Mouse (Mus musculus): ENCODE measurements at regions not wholly inside any gene's neighbourhood (a gene's known extent, or its start where the extent isn't known, plus 50 kb on each side); places are given as distances from the start of the nearest gene placed in this dataset.

DNA sequence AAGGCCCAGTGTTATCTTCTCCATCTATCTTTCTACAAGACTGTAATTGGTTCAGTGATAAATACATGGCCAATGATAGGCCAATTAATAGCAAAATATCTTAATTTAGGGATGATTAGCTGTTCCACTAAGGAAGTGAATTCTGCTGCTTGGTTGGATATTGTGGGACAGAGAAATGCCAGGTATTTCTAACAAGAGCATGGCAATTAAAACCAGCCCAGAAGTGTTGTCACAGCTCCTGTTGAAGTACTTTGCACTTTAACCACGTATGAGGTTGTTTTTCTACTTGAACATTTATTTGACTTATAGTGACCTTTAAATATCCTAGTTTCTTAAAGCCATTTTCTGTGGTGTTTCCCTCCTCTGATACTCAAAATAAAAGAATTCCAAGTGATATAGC lies 65.7 kb upstream of the Acsl4 start:
- in situ Hi-C loops (cut with MboI, MseI) = no loop called here

DNA sequence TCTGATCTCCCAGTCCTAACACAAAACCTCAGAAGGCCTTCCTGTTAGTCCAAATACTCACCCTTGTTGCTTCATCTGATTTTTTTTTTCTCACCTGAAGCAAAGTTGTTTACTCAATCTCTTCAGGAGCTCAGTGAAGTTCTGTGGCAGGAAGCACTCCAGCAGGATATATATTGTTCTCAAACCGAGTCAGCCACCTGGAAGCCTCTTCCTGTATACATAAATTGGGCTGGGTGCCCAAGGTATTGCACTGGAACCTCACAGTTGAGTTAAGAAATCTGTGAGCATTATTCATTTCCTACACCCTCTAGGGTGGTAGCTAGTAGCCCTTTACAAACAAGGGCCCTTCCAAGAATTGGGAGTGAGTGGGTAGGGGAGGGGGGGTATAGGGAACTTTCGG lies 73.8 kb upstream of the Acsl4 start:
- in situ Hi-C loops (cut with MboI, MseI) = no loop called here

- in situ Hi-C loops (cut with MboI, MseI) = no loop called here
Observed at GRCm38 (mm10) chrX:142464756-142465155, 74.4 kb upstream of the Acsl4 start.

DNA sequence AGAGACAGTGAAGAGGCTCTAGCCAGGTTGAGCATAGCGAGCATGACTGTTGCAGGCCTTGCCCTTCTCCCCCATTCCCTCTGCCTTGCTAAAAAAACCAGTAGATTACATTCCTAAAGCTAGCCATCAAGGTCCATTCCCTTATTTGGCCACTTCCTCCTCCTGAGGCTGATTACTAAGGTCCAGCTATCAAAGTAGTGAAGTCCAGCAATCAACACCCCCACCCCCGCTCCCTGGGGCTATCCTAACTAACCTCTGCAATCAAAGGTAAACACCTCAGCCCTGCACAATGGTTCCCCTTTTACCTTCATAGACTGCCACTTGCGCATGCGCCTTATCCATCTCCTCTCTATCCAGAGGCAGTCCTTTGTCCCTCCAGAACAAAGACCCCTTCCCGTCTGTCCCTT lies 77.5 kb upstream of the Acsl4 start:
- in situ Hi-C loops (cut with MboI, MseI) = no loop called here

DNA sequence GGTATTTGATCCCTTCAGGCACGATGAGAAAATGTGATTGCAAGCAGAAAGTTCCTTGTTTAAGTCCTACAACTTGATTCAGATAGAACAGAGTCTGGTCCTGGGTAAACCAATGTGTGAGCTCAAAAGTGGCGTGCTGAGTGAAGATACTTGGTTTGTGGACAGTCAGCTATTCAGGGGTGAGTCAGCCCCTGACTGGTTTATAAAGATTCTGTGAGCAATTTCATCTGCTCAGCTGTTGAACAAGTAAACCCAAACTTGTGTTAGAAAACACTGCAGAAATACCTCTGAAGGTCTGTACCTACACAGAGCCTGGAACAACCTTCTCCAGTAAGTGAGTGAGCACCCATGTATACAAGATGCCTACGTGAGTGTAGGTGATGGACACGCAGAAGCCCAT lies 78.1 kb upstream of the Acsl4 start:
- in situ Hi-C loops (cut with MboI, MseI) = no loop called here

DNA sequence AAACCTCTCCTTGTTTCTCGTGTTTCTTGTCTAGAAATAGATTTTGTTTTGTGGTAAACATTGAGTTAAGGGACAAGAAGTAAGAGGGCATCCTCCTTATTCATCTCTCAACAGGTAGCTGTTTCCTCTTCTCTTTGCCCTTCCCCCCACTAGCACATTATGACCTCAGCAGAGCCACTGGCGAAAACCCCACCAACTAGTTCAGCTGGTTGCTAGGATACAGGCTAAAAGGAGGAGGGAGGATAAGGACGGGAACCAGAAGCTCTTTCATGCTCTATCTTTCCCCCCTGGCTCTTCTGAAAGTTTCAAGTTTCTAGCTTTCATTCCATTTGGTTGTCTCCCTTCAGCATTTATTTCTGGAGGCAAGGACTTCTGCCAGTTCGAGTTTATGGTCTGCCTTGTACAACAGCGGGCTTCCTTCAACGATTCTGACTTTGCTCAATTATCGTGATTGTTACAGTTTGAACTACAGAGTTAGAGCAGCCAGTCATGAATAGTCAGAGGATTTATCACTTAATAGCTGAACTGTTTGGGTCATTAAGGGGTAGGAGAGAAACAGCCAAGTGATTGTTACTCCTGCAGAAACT lies 78.8 kb upstream of the Acsl4 start:
- in situ Hi-C loops (cut with MboI, MseI) = no loop called here

DNA sequence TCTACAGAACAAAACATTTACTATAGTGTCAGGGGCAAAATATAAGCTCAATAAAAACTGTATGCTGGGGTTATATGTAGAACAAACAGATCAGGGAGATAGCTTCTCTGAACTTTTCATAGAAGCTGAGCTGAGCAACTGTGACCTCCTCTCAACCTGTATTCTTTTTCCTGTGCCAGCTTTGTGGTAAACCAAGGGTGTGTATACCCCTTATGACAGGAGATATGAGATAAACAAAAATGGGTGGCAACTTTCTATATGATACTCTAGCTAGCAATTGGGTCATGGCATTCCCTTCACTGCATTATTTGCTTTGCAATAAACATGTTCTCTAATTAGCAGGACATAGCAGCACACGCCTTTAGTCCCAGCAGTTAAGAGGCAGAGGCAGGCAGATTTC lies 79.7 kb upstream of the Acsl4 start:
- in situ Hi-C loops (cut with MboI, MseI) = no loop called here

- in situ Hi-C loops (cut with MboI, MseI) = loop anchor here (10.0 kb wide), 1 partner anchor 963 kb away; no protein-coding TSS in a partner anchor
Observed at GRCm38 (mm10) chrX:142481203-142481815, 91.0 kb upstream of the Acsl4 start.

DNA sequence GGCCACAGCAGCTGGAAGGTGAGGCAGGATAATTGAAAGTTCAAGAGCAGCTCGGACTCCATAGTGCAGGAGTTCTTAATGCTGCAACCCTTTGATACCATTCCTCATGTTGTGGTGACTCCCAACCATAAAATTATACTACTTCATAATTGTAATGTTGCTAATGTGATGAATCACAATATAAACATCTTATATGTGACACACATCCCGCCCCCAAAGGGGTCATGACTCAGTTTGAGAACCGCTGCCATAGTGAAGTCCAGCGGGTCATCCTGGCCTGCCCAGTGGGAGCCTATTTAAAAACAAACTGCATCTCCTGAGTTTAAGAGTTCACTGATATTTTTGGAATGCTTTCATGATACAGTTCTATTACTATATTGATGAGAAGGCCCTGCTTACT lies 97.7 kb upstream of the Acsl4 start:
- in situ Hi-C loops (cut with MboI, MseI) = loop anchor here (10.0 kb wide), 1 partner anchor 957 kb away; no protein-coding TSS in a partner anchor

DNA sequence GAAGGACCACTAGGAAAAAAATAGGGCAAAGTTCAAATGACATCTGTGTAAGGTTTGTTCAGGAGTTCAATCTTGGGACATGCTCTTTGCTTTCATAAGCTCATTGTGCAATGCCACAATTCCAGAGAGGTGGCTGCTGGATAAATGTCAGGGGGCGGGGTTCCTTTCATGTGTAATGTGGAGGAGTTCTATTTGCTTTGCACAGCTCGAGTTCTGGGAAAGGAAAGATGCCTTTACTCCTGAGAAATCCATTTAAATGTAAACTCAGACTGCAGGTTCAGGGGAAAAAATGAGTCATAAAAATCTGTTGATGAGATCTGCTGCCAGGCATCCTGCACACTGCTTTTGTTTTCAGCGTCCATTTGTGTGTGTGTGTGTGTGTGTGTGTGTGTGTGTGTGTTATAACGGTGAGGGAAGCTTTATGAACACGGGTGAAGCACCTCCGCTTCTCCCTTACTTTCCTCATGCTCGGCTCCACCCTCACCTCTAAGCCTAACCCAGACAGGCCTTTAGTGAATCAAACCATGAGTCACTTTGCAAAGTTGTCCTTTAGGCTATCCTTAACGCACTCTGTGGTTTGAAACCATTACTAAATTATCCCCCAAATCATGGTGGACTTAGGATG lies 99.9 kb upstream of the Acsl4 start:
- in situ Hi-C loops (cut with MboI, MseI) = no loop called here

DNA sequence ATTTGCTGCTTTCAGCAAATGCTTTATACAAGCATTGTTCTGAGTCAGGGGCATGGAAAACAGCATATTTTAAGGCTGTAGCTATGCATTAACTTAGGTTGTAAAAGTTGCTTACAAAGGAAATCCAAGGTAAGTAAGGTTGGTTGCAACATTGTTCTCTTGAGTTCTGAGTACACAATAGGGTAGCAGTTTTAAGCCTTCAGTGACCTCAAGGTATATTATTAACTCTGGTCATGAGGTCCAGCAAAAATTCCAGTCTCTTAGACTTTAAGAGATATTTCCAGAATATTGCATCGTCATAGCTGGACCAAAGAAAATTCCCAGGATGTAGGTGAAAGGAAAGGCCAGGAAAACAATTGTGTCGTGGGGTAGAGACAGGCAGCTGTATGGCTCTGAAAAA lies 110.8 kb upstream of the Acsl4 start:
- in situ Hi-C loops (cut with MboI, MseI) = no loop called here

GRCm38 (mm10) chrX:142504962-142505361 lies 114.6 kb upstream of the Acsl4 start:
- in situ Hi-C loops (cut with MboI, MseI) = no loop called here

- in situ Hi-C loops (cut with MboI, MseI) = no loop called here
Observed at GRCm38 (mm10) chrX:142507475-142507874, 117.1 kb upstream of the Acsl4 start.

GRCm38 (mm10) chrX:142516406-142517131 lies 126.2 kb upstream of the Acsl4 start:
- in situ Hi-C loops (cut with MboI, MseI) = loop anchor here (10.0 kb wide), 1 partner anchor 1062 kb away; no protein-coding TSS in a partner anchor

DNA sequence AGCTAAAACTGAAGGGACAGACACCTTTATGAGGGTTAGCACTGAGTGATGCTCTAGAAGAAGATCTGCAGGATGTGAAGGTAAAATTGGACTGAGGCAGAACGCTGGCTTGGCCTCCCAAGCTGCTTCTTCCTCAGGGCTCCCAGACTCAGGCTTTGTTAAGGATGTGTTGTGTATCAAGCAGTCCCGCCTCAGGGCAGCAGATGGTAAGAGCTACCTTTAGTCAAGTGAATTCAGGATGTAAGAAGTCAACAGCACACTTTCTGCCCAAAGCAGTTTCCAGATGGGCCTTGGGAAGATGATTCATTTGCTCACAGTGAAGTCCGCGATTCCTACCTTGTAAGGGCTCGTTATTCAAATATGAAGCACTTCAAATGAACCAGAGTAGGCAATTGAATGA lies 126.9 kb upstream of the Acsl4 start:
- in situ Hi-C loops (cut with MboI, MseI) = loop anchor here (10.0 kb wide), 1 partner anchor 1062 kb away; no protein-coding TSS in a partner anchor

DNA sequence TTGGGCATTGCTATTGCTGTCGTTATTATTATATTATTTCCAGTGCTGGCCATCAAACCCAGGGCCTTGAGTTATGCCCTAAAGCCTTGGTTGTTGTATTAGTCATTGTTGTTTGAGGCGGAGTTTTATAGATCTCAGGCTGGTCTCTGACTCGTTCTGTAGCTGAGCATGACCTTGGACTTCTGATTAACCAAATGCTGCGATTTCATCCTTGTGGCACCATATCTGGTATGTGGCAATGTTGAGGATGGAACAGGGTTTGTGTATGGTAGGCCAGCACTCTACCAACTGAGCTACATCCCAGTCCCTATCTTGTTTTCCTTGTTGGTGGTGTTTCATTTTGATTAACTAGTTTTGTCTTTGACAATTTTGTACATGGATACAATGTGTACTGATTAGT lies 130.7 kb upstream of the Acsl4 start:
- in situ Hi-C loops (cut with MboI, MseI) = no loop called here

DNA sequence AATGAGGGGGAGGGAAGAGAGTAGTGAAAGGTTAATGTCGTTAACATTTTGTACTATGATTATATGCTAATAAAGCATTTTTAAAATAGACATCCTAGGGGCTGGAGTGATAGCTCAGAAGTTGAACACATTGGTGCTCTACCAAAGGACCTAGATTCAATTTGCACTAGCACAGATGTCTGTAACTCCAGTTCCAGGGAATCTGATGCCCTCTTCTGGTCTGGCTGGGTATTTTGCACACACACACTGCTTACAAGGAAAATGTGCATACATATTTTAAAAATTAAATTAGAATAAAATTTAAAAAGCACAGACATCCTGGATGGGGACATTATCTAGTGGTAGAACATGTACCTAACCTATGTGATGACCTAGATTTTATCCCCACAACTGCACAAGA lies 136.6 kb upstream of the Acsl4 start:
- in situ Hi-C loops (cut with MboI, MseI) = loop anchor here (25.0 kb wide), 1 partner anchor 315 kb away; no protein-coding TSS in a partner anchor

DNA sequence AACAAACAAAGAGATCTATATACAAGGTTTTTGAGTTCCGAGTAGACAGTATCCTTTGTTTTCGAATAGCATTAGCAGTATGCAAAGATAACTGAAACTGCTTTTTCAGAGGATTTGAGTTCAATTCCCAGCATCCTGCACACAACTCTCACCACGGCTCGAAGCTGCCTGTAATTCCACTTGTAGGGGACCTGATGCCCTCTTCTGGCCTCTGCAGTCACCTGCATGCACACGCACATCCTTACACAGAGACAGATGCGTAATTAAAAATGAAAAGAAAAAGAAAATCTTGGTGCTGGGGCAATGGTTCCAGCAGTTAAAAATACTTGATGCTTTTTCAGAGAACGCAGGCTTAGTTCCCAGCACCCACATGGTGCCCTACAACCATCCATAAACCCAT lies 139.6 kb upstream of the Acsl4 start:
- in situ Hi-C loops (cut with MboI, MseI) = loop anchor here (5.0 to 25.0 kb wide), 2 partner anchors 143 to 318 kb away; no protein-coding TSS in a partner anchor

- in situ Hi-C loops (cut with MboI, MseI) = loop anchor here (5.0 to 25.0 kb wide), 2 partner anchors 147 to 322 kb away; no protein-coding TSS in a partner anchor
Observed at GRCm38 (mm10) chrX:142534780-142535179, 144.4 kb upstream of the Acsl4 start.

GRCm38 (mm10) chrX:142535540-142535939 lies 145.2 kb upstream of the Acsl4 start:
- in situ Hi-C loops (cut with MboI, MseI) = loop anchor here (25.0 kb wide), 1 partner anchor 323 kb away; no protein-coding TSS in a partner anchor

DNA sequence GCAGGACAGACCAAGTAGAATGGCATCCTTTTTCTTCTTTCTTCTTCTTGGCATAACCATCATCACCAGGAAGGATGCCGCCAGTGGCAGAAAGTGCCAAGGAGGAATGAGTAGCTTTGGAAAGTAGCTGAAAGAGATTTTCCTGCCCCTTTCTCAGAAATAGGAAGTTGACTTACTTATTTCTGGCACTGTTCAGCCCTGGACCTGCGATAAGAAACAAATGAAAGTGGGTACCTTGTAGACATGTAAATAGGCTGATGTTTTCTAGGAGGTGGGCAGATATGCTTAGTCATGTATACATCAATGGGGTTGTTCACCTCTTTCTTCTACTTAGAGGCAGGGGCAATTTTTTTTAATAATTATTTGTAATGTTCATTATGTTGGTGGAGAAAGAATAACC lies 145.3 kb upstream of the Tmem164 start:
- in situ Hi-C loops (cut with MboI, MseI) = loop anchor here (25.0 kb wide), 1 partner anchor 324 kb away; no protein-coding TSS in a partner anchor

All from T-helper 1 cell (primary cell).